Mouse (Mus musculus) heart, embryonic 16.5 days (tissue): ENCODE data around the gene Nop53. TPM values are rescaled to one million over a fixed set of nuclear protein-coding genes. Genes with fewer than 3 reads are reported as not detected.

ENCODE experiments used
- ATAC-seq: fragments of 200-750 bp; cut with Nextera tagmentation; replicated peaks from 2 replicates; pipeline ENCODE4 v1.8.0; 2017; ENCODE audit warnings: moderate number of reproducible peaks; ENCODE audit not compliant: insufficient read depth, low FRiP score; ENCODE audit errors: extremely low read depth
- H3K27ac ChIP-seq: fragments of 300-500 bp; sonication (generic); 2 replicates; pipeline ENCODE4 v1.5.1; 2014; ENCODE audit warnings: mild to moderate bottlenecking, low read length, control low read depth, moderate library complexity
- H3K27me3 ChIP-seq: fragments of 300-500 bp; sonication (generic); 2 replicates; pipeline ENCODE4 v1.6.1; 2014; ENCODE audit warnings: low read length, mixed read lengths; ENCODE audit not compliant: control insufficient read depth, insufficient read depth
- H3K36me3 ChIP-seq: fragments of 300-500 bp; sonication (generic); 2 replicates; pipeline ENCODE4 v1.6.1; 2014; ENCODE audit not compliant: control insufficient read depth, insufficient read depth
- H3K4me1 ChIP-seq: fragments of 300-500 bp; sonication (generic); 2 replicates; pipeline ENCODE4 v1.6.1; 2014; ENCODE audit warnings: low read length, mixed read lengths; ENCODE audit not compliant: control insufficient read depth, insufficient read depth
- H3K4me2 ChIP-seq: fragments of 300-500 bp; sonication (generic); 2 replicates; pipeline ENCODE4 v1.6.1; 2014; ENCODE audit warnings: low read depth, mild to moderate bottlenecking, control low read depth, low read length
- H3K4me3 ChIP-seq: fragments of 300-500 bp; sonication (generic); 2 replicates; pipeline ENCODE4 v1.5.1; 2014; ENCODE audit warnings: mild to moderate bottlenecking, control low read depth, low read length
- H3K9ac ChIP-seq: fragments of 300-500 bp; sonication (generic); 2 replicates; pipeline ENCODE4 v1.6.1; 2014; ENCODE audit warnings: low read length, control low read depth
- H3K9me3 ChIP-seq: fragments of 300-500 bp; sonication (generic); replicated peaks from 2 replicates; pipeline ENCODE4 v1.6.1; 2016; ENCODE audit warnings: low read length; ENCODE audit not compliant: control insufficient read depth
- WGBS: fragments of 180-500 bp; shearing (Covaris S2); extraction: QIAGEN DNeasy Blood & Tissue Kit; methylation state at CpG from one replicate; pipeline ENCODE4 v1.1.7; 2014; 5-methylcytosine and 5-hydroxymethylcytosine counted together
- polyA plus RNA-seq: library from polyadenylated mRNA; unstranded; fragments of >200 nt; fragmentation: Nextera tagmentation; extraction: Ambion mirVana; gene quantifications from 2 replicates; pipeline ENCODE4 v1.2.1, GENCODE M21; 2015

The Nop53 gene
- polyA plus RNA-seq, result 128 and 154 TPM in 2 replicates

DNA sequence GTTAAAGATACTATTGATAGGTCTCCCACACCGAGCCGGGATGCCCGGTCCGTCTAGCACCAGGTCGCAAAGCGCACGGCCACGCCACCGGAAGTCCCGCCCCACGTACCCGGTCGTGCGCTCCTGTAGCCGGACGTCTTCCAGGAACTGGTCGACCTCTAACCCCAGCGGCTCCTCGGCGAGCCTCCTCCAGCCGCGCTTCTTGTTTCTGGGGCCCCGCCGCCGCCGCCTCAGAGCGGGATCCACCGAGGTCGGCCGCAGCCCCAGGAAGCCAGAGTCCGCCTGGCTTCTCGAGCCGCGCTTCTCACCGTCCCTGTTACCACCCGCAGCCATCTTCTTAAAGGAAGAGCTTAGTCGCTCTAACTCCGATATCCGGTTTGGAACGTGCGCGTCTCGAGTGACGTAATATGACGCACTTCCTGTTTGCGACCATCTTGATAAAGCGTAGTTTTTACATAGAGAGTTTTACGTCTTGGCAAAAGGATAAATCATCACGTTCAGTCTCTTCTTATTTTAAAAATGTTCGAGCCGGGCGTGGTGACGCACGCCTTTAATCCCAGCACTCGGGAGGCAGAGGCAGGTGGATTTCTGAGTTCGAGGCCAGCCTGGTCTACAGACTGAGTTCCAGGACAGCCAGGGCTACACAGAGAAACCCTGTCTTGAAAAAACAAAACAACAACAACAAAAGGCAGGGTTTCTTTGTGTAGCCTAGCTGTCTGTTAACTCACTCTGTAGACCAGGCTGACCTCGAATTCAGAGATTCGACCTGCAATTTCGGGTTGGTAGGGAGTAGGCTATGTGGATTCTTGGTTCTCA lies at the start of gene Nop53:
Gene Nop53, minus strand, starts transcription at position 354 of the 816 bp plus-strand sequence.
- Histone ChIP-seq H3K27me3 (no peaks in the 10 kb centered on the region), H3K9me3 (no peaks in the 10 kb centered on the region), H3K4me1 (peaks cover 25% of the 10 kb centered on the region), H3K9ac (peak within 1 kb of the TSS; percentile 84), H3K27ac (peak within 1 kb of the TSS; percentile 95), H3K4me3 (peak within 1 kb of the TSS; percentile 85), H3K4me2 (peak within 1 kb of the TSS; percentile 94), H3K36me3 (peaks cover 39% of the 10 kb centered on the region)
- ATAC-seq, result peak; percentile 75
- WGBS, result 2% methylated on average over 59 of the region's 59 CpGs

DNA sequence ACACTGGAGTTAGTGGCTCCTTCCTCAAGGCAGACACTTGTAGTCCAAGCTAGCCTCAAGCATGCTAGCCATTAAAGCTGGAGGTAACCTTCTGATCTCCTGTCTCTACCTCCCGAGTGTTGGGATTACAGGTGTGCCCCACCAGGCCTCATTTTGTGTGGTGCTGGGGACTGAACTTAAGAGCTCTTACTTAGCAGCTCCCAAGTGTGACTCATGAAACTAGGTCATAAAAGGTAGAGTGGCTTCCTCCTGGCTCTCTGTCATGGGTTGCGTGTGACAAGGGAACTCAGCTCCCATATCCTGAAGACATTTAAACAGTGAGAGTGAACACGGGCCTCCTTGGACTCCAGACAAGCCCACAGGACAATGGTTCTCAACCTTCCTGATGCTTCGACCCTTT lies 47.9 kb upstream of the Nop53 start:
- no peaks in the 10 kb centered on the region for H3K27me3 ChIP-seq
- no peak overlapping the region for H3K4me2 ChIP-seq
- peaks cover 30% of the 10 kb centered on the region for H3K36me3 ChIP-seq
- ATAC-seq, result no peak
- H3K9ac ChIP-seq, result no peak overlapping the region
- H3K4me3 ChIP-seq, result no peak overlapping the region
- no peaks in the 10 kb centered on the region for H3K9me3 ChIP-seq
- no peak overlapping the region for H3K27ac ChIP-seq
- 86% methylated on average over 4 of the region's 4 CpGs for WGBS
- no peaks in the 10 kb centered on the region for H3K4me1 ChIP-seq

GRCm38 (mm10) chr7:15993152-15993551 lies 47.3 kb upstream of the Nop53 start:
- no peak for ATAC-seq
- H3K36me3 ChIP-seq, result peaks cover 35% of the 10 kb centered on the region
- H3K4me2 ChIP-seq, result no peak overlapping the region
- 68% methylated on average over 3 of the region's 3 CpGs for WGBS
- H3K4me1 ChIP-seq, result no peaks in the 10 kb centered on the region
- no peaks in the 10 kb centered on the region for H3K27me3 ChIP-seq
- H3K9ac ChIP-seq, result no peak overlapping the region
- no peak overlapping the region for H3K4me3 ChIP-seq
- H3K9me3 ChIP-seq, result no peaks in the 10 kb centered on the region
- no peak overlapping the region for H3K27ac ChIP-seq

GRCm38 (mm10) chr7:15991764-15992163 lies 45.9 kb upstream of the Nop53 start:
- H3K9me3 ChIP-seq, result no peaks in the 10 kb centered on the region
- ATAC-seq, result no peak
- peaks cover 43% of the 10 kb centered on the region for H3K36me3 ChIP-seq
- 87% methylated on average over 3 of the region's 3 CpGs for WGBS
- no peaks in the 10 kb centered on the region for H3K4me1 ChIP-seq
- no peaks in the 10 kb centered on the region for H3K27me3 ChIP-seq
- no peak overlapping the region for H3K4me2 ChIP-seq
- no peak overlapping the region for H3K4me3 ChIP-seq
- no peak overlapping the region for H3K27ac ChIP-seq
- H3K9ac ChIP-seq, result no peak overlapping the region

DNA sequence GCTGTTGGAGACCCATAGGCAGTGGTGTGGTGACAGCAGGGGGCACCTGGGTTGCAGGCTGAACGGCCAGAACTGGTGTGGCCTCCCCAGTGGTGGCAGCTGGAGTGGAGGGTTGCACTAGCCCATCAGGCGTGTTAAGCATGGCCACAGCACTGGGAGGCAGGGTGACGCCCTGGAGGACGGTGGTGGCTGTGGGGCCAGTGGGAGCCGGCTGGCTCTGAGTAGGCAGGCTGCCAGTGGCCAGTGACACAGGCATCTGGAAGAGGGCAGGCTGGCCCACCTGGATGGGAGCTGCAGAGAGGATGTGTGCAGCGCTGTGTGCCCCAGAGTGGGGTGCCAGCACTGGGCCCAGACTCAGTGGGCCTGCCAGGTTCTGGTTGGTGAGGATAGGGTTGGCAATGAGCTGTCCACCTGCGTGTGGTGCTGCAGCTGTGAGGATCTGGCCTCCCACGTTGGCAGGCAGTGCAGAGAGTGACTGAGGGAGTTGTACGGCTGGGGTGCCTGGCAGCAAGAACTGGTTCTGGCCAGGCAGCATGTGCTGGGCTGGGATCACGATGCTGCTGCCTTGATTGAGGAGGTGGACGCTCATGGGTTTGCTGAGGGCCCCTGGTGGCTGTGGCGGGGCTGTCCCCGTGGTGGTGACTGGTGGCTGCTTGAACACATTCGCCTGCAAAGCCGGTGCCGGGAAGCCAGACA lies 41.9 kb upstream of the Nop53 start:
- Histone ChIP-seq H3K36me3 (peaks cover 32% of the 10 kb centered on the region), H3K4me1 (no peaks in the 10 kb centered on the region), H3K4me2 (no peak overlapping the region), H3K9me3 (no peaks in the 10 kb centered on the region), H3K27ac (no peak overlapping the region), H3K27me3 (no peaks in the 10 kb centered on the region), H3K4me3 (no peak overlapping the region), H3K9ac (no peak overlapping the region)
- WGBS, result 88% methylated on average over 16 of the region's 16 CpGs
- no peak for ATAC-seq

DNA sequence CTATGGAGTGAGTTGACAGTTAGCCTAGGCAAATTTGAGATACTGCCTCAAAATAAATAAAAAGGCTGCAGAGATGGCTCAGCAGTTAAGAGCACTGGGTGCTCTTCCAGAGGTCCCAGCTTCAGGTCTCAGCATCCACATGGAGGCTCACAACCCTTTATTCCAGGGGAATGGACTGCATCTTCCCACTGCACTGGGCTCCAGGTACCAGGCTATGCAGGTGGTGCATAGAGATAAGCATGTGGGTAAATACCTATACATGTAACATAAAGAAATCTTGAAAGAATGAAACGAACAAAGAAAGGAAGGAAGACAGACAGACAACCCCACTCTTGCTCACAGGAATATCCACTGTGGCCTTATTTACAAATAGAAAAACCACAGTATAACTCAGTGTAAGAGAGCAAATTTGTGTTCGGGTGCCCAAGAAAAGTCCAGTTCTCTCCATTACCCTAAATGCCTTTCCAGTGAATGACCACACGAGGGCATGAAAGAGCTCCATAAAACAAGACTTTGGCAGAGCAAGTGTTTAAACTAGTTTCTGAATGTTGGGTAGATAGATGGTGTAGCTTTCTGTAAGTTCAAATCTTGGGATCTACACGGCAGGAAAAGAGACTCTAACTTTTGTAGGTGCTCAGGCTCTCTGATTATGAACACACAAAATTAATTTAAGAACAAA lies 37.0 kb upstream of the Nop53 start:
- no peak overlapping the region for H3K4me3 ChIP-seq
- no peak for ATAC-seq
- H3K9me3 ChIP-seq, result no peaks in the 10 kb centered on the region
- H3K36me3 ChIP-seq, result peaks cover 19% of the 10 kb centered on the region
- H3K27ac ChIP-seq, result no peak overlapping the region
- no peaks in the 10 kb centered on the region for H3K27me3 ChIP-seq
- no peak overlapping the region; the same call in 1 of the 2 replicates for H3K9ac ChIP-seq
- no peak overlapping the region for H3K4me2 ChIP-seq
- peaks cover 28% of the 10 kb centered on the region for H3K4me1 ChIP-seq
- 32% methylated on average over 4 of the region's 4 CpGs for WGBS

DNA sequence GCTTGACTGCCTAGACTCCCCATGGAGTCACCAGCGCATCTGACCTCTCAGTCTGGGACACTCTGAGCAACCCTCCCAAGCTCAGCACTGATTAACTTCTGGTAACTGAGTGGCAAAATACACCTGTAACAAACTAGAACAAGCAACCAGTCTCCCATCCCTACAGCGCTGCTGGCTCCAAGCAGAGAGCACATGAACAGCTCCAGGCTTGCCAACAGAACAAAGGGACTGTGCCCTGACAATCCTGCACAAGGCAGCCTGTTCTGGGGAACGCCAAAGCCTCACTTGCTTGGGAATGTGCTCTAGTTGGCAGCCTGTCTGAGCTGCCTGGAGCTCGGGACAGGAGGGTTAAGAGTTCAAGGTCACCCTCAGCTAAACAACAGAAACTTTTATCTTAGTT lies 35.7 kb upstream of the Nop53 start:
- Histone ChIP-seq H3K36me3 (peaks cover 13% of the 10 kb centered on the region), H3K27ac (peak overlapping the region; percentile 88)

GRCm38 (mm10) chr7:15980246-15980645 lies 34.4 kb upstream of the Nop53 start:
- peak; percentile 66 for ATAC-seq
- Histone ChIP-seq H3K9me3 (no peaks in the 10 kb centered on the region), H3K27me3 (no peaks in the 10 kb centered on the region), H3K4me3 (no peak overlapping the region), H3K4me1 (peaks cover 28% of the 10 kb centered on the region), H3K4me2 (no peak overlapping the region), H3K27ac (0 out of 2 replicates have a peak overlapping the region, but pooled peaks have one; percentile 88), H3K9ac (no peak overlapping the region), H3K36me3 (peaks cover 13% of the 10 kb centered on the region)
- 32% methylated on average over 8 of the region's 8 CpGs for WGBS

More for the DNA sequence above, 35.7 kb upstream of the Nop53 start:
- Histone ChIP-seq H3K9me3 (no peaks in the 10 kb centered on the region), H3K4me1 (peaks cover 28% of the 10 kb centered on the region), H3K4me3 (no peak overlapping the region), H3K27me3 (no peaks in the 10 kb centered on the region), H3K4me2 (no peak overlapping the region), H3K9ac (peak overlapping the region; percentile 1)
- 54% methylated on average over 4 of the region's 4 CpGs for WGBS
- peak; percentile 64 for ATAC-seq
